Mouse (Mus musculus): Measurements from ENCODE around the gene Dhfr. TPM values are rescaled to one million over a fixed set of nuclear protein-coding genes. Genes with fewer than 3 reads are reported as not detected.
A peak's percentile ranks its signal among the peaks of the same experiment; 100 is the strongest.

The Dhfr gene
- polyA plus RNA-seq, 1 experiment from 2014 or later: 28.5 TPM

DNA sequence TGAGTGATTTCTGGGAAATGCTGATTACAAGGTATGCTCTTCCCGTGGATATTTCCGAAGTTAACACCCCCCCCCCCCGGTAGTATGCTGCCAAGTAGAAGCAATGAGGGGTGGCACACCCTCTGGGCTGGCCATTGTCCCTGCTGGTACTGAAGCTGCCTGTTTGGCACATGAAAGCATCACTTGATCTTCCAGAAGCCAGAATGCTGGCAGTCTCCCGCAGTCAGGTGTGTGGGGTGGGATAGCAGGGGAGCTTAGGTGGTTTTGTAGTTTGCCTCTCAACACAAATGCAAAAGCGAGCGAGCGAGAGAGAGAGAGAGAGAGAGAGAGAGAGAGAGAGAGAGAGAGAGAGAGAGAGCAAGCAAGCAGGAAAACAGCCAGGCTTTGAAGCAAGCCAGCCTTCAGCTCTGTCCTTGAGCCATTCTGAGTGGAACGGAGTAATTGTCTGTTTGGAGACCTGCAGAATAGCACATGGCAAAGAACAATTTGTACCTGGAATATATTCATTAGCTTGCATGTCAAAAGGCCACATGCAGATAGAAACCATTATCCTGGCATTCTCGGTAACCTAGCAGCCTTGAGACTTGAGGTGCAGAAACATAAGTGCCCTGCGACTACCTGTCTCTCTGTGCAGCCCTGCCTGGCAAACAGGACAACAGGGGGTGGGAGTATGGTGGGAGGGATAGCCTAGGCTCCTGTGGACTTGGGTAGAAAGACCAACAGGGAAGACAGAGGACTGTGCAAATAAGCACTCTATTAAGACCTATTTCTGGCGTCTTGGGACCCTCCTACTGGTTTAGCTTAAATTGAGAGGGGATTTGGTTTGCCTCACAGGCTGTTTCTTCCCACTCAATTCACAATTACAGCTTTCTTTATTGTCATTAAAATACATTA, 44.2 kb downstream of the Dhfr start:
- Histone ChIP-seq H3K9me3 (ENCODE audit: control insufficient read depth, low read length) (no peaks in the 10 kb centered on the region), H3K9ac (ENCODE audit: low read length) (no peak overlapping the region), H3K36me3 (ENCODE audit: control insufficient read depth, insufficient read depth, low read length) (no peaks in the 10 kb centered on the region), H3K27me3 (ENCODE audit: control insufficient read depth, insufficient read depth, low read length) (no peaks in the 10 kb centered on the region), H3K4me2 (ENCODE audit: low read depth, severe bottlenecking) (no peak overlapping the region), H3K4me1 (ENCODE audit: control insufficient read depth, insufficient read depth, low read length) (no peaks in the 10 kb centered on the region), H3K4me3 (ENCODE audit: low read depth, low read length) (no peak overlapping the region), H3K27ac (replicated peaks; ENCODE audit: low read depth, low read length) (no peak overlapping the region)
- DNase-seq (ENCODE audit: low spot score): peak; percentile 13
- no peak for ATAC-seq (ENCODE audit: insufficient number of reproducible peaks, low FRiP score, low TSS enrichment, low read depth)
- 77% methylated on average over 11 of the region's 11 CpGs for WGBS

DNA sequence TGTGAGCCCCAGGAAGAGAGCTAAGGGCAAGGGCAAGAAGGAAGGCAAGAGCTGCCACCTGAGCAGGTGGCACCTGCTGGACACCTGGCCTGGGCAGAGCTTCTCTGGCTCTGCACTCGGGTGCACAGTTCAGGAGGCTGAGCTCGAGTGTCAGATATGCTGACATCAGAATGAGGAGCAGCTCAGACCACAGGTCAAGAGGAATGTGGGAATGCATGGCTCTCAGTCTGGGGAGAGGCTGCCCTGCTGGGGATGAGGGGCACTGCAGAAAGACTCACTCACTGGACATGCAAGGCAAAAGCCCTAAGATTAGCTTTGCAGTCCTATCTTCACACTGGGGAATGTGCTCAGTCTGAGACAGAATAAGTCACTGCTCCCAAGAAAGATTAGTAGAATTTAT, 47.5 kb downstream of the Dhfr start:
- Histone ChIP-seq H3K9ac (ENCODE audit: low read length) (no peak overlapping the region), H3K27ac (replicated peaks; ENCODE audit: low read depth, low read length) (no peak overlapping the region), H3K4me3 (ENCODE audit: low read depth, low read length) (no peak overlapping the region), H3K9me3 (ENCODE audit: control insufficient read depth, low read length) (no peaks in the 10 kb centered on the region), H3K27me3 (ENCODE audit: control insufficient read depth, insufficient read depth, low read length) (no peaks in the 10 kb centered on the region), H3K4me1 (ENCODE audit: control insufficient read depth, insufficient read depth, low read length) (no peaks in the 10 kb centered on the region), H3K4me2 (ENCODE audit: low read depth, severe bottlenecking) (no peak overlapping the region), H3K36me3 (ENCODE audit: control insufficient read depth, insufficient read depth, low read length) (no peaks in the 10 kb centered on the region)
- ATAC-seq (ENCODE audit: insufficient number of reproducible peaks, low FRiP score, low TSS enrichment, low read depth) (no peak), DNase-seq (ENCODE audit: low spot score) (no peak)
- 75% methylated on average over 2 of the region's 2 CpGs for WGBS

DNA sequence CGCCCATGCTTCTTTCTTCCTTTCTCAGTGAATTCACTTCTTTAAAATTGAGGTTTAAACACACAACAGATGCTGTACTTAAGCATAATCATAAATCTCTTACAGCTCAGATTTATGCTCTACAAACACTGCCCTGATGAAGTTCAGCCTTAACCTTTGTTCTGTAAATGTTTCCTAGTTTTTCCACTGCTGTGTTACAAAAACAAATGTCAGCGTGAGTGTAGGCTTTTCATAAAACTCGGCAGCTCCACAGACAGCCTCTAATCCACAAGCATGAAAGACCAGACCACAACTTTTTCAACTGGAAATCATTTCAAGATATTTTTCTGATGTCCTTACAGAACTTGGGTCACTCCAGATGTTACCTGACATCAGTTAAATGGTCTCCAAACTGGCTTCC, 49.0 kb downstream of the Dhfr start:
- no peak overlapping the region for H3K4me2 ChIP-seq (ENCODE audit: low read depth, severe bottlenecking)
- no peak overlapping the region for H3K27ac ChIP-seq (replicated peaks; ENCODE audit: low read depth, low read length)
- 70% methylated on average over 3 of the region's 3 CpGs for WGBS
- no peaks in the 10 kb centered on the region for H3K9me3 ChIP-seq (ENCODE audit: control insufficient read depth, low read length)
- no peaks in the 10 kb centered on the region for H3K36me3 ChIP-seq (ENCODE audit: control insufficient read depth, insufficient read depth, low read length)
- DNase-seq (ENCODE audit: low spot score) (no peak), ATAC-seq (ENCODE audit: insufficient number of reproducible peaks, low FRiP score, low TSS enrichment, low read depth) (no peak)
- H3K4me1 ChIP-seq (ENCODE audit: control insufficient read depth, insufficient read depth, low read length): no peaks in the 10 kb centered on the region
- no peaks in the 10 kb centered on the region for H3K27me3 ChIP-seq (ENCODE audit: control insufficient read depth, insufficient read depth, low read length)
- H3K4me3 ChIP-seq (ENCODE audit: low read depth, low read length): no peak overlapping the region
- H3K9ac ChIP-seq (ENCODE audit: low read length): no peak overlapping the region

DNA sequence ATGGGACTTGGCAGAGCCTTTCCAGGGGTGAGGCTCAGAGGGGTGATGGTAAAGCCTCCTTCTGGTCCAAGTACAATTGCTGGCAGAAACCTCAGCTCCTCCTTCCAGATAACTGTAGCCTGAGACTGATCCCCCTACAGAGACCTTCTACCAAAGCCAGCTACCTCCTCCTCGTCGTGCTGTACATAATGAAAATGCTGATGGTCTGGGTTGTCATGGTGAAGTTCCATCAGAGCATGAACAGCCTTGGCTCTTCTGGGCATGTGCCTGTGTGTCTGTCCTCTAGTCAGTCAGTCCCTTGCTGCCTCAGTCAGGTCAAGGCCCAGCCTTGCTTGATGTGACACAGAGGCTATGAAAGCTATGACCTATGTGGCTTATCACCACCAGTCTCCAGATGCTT, 56.0 kb downstream of the Dhfr start:
- Histone ChIP-seq H3K4me2 (ENCODE audit: low read depth, severe bottlenecking) (no peak overlapping the region), H3K9ac (ENCODE audit: low read length) (no peak overlapping the region), H3K4me3 (ENCODE audit: low read depth, low read length) (no peak overlapping the region), H3K36me3 (ENCODE audit: control insufficient read depth, insufficient read depth, low read length) (no peaks in the 10 kb centered on the region), H3K27me3 (ENCODE audit: control insufficient read depth, insufficient read depth, low read length) (no peaks in the 10 kb centered on the region), H3K9me3 (ENCODE audit: control insufficient read depth, low read length) (no peaks in the 10 kb centered on the region), H3K27ac (replicated peaks; ENCODE audit: low read depth, low read length) (no peak overlapping the region), H3K4me1 (ENCODE audit: control insufficient read depth, insufficient read depth, low read length) (no peaks in the 10 kb centered on the region)
- DNase-seq (ENCODE audit: low spot score) (no peak), ATAC-seq (ENCODE audit: insufficient number of reproducible peaks, low FRiP score, low TSS enrichment, low read depth) (no peak)
- 83% methylated on average over 2 of the region's 2 CpGs for WGBS

DNA sequence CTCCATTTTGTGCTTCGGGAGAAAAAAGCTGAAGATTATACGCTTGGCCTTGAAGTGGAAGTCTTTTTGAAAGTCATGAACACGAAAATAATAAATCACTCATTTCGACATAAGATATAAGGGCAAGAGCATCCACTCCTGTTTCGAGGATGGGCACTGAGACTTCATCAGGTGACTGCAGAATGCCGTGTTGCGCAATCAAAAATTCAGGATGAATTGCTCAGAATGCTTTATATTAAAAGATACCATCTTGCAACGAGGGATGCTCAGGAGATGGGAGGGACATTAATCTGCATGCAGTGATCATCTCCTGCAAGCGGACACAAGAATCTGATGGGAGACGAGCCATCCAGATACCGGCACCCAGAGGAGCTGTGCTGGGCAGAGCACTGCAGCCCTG, 65.1 kb downstream of the Dhfr start:
- whole genome bisulfite sequencing: 89% methylated on average over 11 of the region's 11 CpGs
- no peak for DNase-seq (ENCODE audit: low spot score)
- H3K36me3 ChIP-seq (ENCODE audit: control insufficient read depth, insufficient read depth, low read length): no peaks in the 10 kb centered on the region

DNA sequence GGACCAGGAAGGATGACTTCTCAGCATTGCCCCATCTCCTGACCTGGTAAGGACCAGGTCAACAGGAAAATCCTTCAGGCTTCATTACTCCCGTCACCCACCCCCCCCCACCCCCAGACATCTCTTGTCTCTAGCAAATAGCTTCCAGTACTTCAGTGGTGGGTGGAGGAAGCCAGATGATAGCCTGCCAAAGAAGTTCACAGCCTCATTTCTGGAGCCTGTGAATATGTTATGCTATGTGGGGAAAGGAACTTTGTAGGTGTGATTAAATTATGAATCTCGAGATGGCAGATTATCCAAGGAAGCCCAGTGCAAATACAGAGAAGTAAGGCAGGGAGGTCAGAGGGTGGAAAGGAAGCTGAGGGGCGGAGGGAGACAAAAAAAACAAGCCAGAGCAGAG, 69.2 kb downstream of the Dhfr start:
- no peaks in the 10 kb centered on the region for H3K9me3 ChIP-seq (ENCODE audit: control insufficient read depth, low read length)
- DNase-seq (ENCODE audit: low spot score): no peak
- H3K4me3 ChIP-seq (ENCODE audit: low read depth, low read length): no peak overlapping the region
- no peak overlapping the region for H3K9ac ChIP-seq (ENCODE audit: low read length)
- no peak overlapping the region for H3K27ac ChIP-seq (replicated peaks; ENCODE audit: low read depth, low read length)
- peaks cover 38% of the 10 kb centered on the region for H3K27me3 ChIP-seq (ENCODE audit: control insufficient read depth, insufficient read depth, low read length)
- H3K36me3 ChIP-seq (ENCODE audit: control insufficient read depth, insufficient read depth, low read length): no peaks in the 10 kb centered on the region
- WGBS: 51% methylated on average over 3 of the region's 3 CpGs
- H3K4me1 ChIP-seq (ENCODE audit: control insufficient read depth, insufficient read depth, low read length): 0 out of 2 replicates have a peak, but pooled peaks cover 8% of the 10 kb centered on the region
- no peak overlapping the region for H3K4me2 ChIP-seq (ENCODE audit: low read depth, severe bottlenecking)
- ATAC-seq (ENCODE audit: insufficient number of reproducible peaks, low FRiP score, low TSS enrichment, low read depth): no peak

More for the DNA sequence above, 65.1 kb downstream of the Dhfr start:
- H3K27me3 ChIP-seq (ENCODE audit: control insufficient read depth, insufficient read depth, low read length): peaks cover 2% of the 10 kb centered on the region
- H3K27ac ChIP-seq (replicated peaks; ENCODE audit: low read depth, low read length): no peak overlapping the region
- H3K9me3 ChIP-seq (ENCODE audit: control insufficient read depth, low read length): no peaks in the 10 kb centered on the region
- no peak for ATAC-seq (ENCODE audit: insufficient number of reproducible peaks, low FRiP score, low TSS enrichment, low read depth)
- H3K4me1 ChIP-seq (ENCODE audit: control insufficient read depth, insufficient read depth, low read length): no peaks in the 10 kb centered on the region
- no peak overlapping the region for H3K9ac ChIP-seq (ENCODE audit: low read length)
- no peak overlapping the region for H3K4me2 ChIP-seq (ENCODE audit: low read depth, severe bottlenecking)
- no peak overlapping the region for H3K4me3 ChIP-seq (ENCODE audit: low read depth, low read length)

DNA sequence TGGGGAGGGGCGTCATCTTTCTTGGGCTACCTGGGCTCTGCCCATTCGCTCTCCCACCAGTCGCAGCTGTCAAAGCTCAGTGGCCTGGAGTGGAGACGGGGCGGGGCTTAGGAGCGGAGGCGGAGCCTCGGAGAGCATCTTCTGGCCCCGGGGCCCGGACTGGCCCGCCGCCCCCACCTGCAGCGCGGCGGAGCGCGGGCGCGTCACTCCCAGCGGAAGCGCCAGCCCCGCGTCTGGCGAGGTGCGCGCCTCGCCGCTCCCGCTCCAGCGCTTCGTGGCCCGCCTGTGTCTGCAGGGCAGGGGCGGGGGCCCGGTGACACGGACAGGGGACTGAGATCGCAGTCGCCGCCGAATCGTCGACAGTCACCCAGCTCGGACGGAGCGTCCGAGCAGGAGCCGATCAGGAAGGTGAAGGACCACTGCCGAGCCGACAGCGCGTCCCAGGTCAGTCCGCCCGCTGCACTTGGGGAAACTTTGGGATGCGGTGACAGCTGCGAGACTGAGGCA, 71.3 kb downstream of the Dhfr start, which contains the start of gene Ankrd34b:
TSS of gene Ankrd34b (plus strand) at position 139 of the 507 bp plus-strand sequence.
- DNase-seq (ENCODE audit: low spot score): peak; percentile 63
- Histone ChIP-seq H3K27ac (replicated peaks; ENCODE audit: low read depth, low read length) (no peak within 1 kb of the TSS), H3K4me3 (ENCODE audit: low read depth, low read length) (peak within 1 kb of the TSS; percentile 47), H3K4me1 (ENCODE audit: control insufficient read depth, insufficient read depth, low read length) (0 out of 2 replicates have a peak, but pooled peaks cover 8% of the 10 kb centered on the region), H3K4me2 (ENCODE audit: low read depth, severe bottlenecking) (peak within 1 kb of the TSS; percentile 99), H3K27me3 (ENCODE audit: control insufficient read depth, insufficient read depth, low read length) (peaks cover 38% of the 10 kb centered on the region), H3K9ac (ENCODE audit: low read length) (peak within 1 kb of the TSS; percentile 47), H3K9me3 (ENCODE audit: control insufficient read depth, low read length) (no peaks in the 10 kb centered on the region), H3K36me3 (ENCODE audit: control insufficient read depth, insufficient read depth, low read length) (no peaks in the 10 kb centered on the region)
- peak; percentile 74 for ATAC-seq (ENCODE audit: insufficient number of reproducible peaks, low FRiP score, low TSS enrichment, low read depth)
- WGBS: under 1% methylated on average over 50 of the region's 54 CpGs

DNA sequence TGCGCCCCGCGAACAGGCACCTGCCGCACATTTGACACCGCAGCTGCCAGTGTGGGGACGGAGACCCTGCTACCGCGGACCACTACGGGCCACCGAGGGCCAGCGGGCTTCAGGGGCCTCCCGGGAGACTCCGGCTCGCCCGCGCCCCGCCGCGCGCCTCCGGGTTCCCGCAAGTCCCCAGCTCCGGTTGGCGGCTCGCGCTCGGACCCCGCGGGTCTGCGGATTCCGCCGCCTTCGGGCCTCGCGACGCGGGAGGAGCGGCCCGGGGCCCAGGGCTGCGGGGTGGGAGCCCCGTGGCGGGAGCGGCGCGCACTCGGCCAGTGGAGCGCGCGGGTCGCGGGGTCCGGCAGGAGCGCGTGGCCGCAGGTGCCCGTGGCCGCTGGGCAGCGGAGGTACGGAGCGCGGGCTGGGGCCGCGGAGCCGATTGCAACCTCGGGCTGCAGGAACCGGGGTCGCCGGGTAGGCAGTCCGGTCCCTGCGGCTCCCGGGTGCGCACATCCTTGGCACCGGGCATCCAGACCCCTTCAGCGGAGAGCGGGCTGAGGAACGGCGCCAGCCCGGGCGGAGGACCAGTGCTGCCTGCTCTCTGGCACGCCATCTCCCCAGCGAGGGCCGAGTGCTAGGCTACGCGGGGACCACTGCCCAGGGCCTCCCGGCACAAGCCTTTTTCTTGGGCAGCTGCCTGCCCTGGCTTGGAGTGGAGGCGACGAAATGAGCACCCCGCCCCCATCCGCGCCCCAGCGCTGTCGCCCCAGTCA, 71.9 kb downstream of the Dhfr start:
- Histone ChIP-seq H3K9me3 (ENCODE audit: control insufficient read depth, low read length) (no peaks in the 10 kb centered on the region), H3K27me3 (ENCODE audit: control insufficient read depth, insufficient read depth, low read length) (peaks cover 38% of the 10 kb centered on the region), H3K9ac (ENCODE audit: low read length) (peak overlapping the region; percentile 47), H3K4me1 (ENCODE audit: control insufficient read depth, insufficient read depth, low read length) (0 out of 2 replicates have a peak, but pooled peaks cover 8% of the 10 kb centered on the region), H3K36me3 (ENCODE audit: control insufficient read depth, insufficient read depth, low read length) (no peaks in the 10 kb centered on the region), H3K4me3 (ENCODE audit: low read depth, low read length) (peak overlapping the region; percentile 47), H3K27ac (replicated peaks; ENCODE audit: low read depth, low read length) (no peak overlapping the region), H3K4me2 (ENCODE audit: low read depth, severe bottlenecking) (peak overlapping the region; percentile 99)
- under 1% methylated on average over 88 of the region's 92 CpGs for WGBS
- ATAC-seq (ENCODE audit: insufficient number of reproducible peaks, low FRiP score, low TSS enrichment, low read depth) (no peak; the same call in 1 of the 2 replicates), DNase-seq (ENCODE audit: low spot score) (peak; percentile 55)

Data from limb, embryonic 11.5 days (tissue).